Mouse (Mus musculus) kidney, postnatal 36 days (tissue): ENCODE measurements around the gene Pkd1l2.
A peak's percentile ranks its signal among the peaks of the same experiment; 100 is the strongest.

Source experiments
- DNase-seq, 2 experiments: peaks; one replicate each; pipeline ENCODE4 v3.0.0; 2021 to 2022; ENCODE audit warnings: mixed read lengths in 2 of 2

Pkd1l2 gene

GRCm38 (mm10) chr8:116952428-116952827 is 129.8 kb downstream of the Pkd1l2 start:
- no peak for DNase-seq

- DNase-seq, result peak; percentile 35 to 45
Observed at GRCm38 (mm10) chr8:116951778-116952177, 130.5 kb downstream of the Pkd1l2 start.

- DNase-seq, result peak; percentile 56 to 62
Observed at GRCm38 (mm10) chr8:116951369-116951768, 130.9 kb downstream of the Pkd1l2 start.

GRCm38 (mm10) chr8:116947589-116947988 is 134.7 kb downstream of the Pkd1l2 start:
- no peak for DNase-seq

- DNase-seq, result peak; percentile 19 to 31
Observed at GRCm38 (mm10) chr8:116946851-116947250, 135.4 kb downstream of the Pkd1l2 start.

GRCm38 (mm10) chr8:116946268-116946838 is 135.9 kb downstream of the Pkd1l2 start:
- peak in 1 of 2 experiments; percentile 16 for DNase-seq
